8 mouse cellular contexts compared by ENCODE assay signal in the genomic region with DNA sequence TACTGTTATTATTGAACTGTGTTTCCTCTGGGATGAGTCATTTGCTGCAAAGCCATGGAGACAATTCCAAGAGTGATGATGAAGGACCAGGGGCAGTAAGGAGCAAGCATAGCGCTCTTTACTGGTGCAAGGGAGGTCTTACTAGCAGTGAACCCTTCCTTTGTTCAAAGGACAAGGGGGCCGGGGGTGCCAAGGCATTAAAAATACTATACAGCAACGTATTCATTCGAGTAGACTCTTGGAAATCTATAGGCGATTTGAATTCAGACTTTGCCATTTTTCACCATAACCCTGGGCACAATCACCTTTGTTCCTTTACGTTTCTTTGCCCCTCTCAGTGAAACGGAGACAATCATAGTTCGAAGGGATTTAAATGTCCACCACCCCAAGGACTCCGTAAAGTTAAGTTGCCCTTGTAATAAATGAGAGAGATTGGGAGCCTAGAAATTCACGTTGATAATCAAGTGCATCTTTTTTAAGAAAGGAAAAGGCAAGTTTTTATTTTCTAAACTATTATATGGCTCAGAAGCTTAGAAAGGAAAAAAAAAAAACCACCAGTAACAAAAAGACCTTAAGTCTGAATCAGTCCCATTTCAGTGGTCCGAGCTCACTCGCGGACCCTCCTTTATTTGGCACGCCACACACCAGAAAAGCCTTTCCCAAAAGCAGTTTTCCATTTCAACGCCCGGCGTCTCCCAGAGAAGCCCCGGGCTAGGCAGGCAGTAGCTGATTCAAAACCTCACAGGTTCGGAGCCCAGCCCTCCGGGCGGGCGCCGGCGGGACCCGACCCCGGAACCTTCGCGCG. TPM values are rescaled to one million over a fixed set of nuclear protein-coding genes. Genes with fewer than 3 reads are reported as not detected.
DNase-seq lines count a peak whose midpoint lies in the region; ATAC-seq and TF ChIP-seq lines count a peak whose summit lies in the region.

No protein-coding gene starts in this region.

- H3K27ac ChIP-seq in cerebellum, adult 2 months (ENCODE audit: insufficient read depth, low read length): no peak overlapping the region
- H3K27ac ChIP-seq in lung, postnatal 0 days (ENCODE audit: low read length): peak overlapping the region; percentile 91
- peak overlapping the region; percentile 83; the same call in 1 of the 2 replicates for H3K27ac ChIP-seq in heart, embryonic 12.5 days (ENCODE audit: poor library complexity, severe bottlenecking)
- peak overlapping the region; percentile 91 for H3K27ac ChIP-seq in limb, embryonic 15.5 days
- H3K27ac ChIP-seq in stomach, embryonic 14.5 days (ENCODE audit: low read length): peak overlapping the region; percentile 97

- WGBS in cerebellum, adult 2 months: 19% methylated on average over 29 of the region's 29 CpGs
- WGBS in lung, postnatal 0 days: 13% methylated on average over 29 of the region's 29 CpGs
- 12% methylated on average over 29 of the region's 29 CpGs for WGBS in heart, embryonic 12.5 days
- WGBS in limb, embryonic 15.5 days: 12% methylated on average over 29 of the region's 29 CpGs
- 14% methylated on average over 29 of the region's 29 CpGs for WGBS in stomach, embryonic 14.5 days

- H3K36me3 ChIP-seq in lung, postnatal 0 days (ENCODE audit: insufficient read depth, low read length): no peaks in the 10 kb centered on the region
- H3K36me3 ChIP-seq in heart, embryonic 12.5 days: peaks cover 4% of the 10 kb centered on the region; the same call in 1 of the 2 replicates
- H3K36me3 ChIP-seq in limb, embryonic 15.5 days: no peaks in the 10 kb centered on the region
- peaks cover under 1% of the 10 kb centered on the region; the same call in 1 of the 2 replicates for H3K36me3 ChIP-seq in stomach, embryonic 14.5 days (ENCODE audit: control insufficient read depth, insufficient read depth, low read length)

- DNase-seq in cerebellum, adult 2 months: peak; percentile 32 to 76
- DNase-seq in lung, postnatal 0 days (ENCODE audit: low spot score): peak; percentile 18
- no peak for DNase-seq in lung, postnatal 4 days
- no peak for DNase-seq in spleen, adult 12 weeks (ENCODE audit: low spot score)

- peak overlapping the region; percentile 92 for H3K9ac ChIP-seq in lung, postnatal 0 days (replicated peaks; ENCODE audit: low read depth)
- peak overlapping the region; percentile 95 for H3K9ac ChIP-seq in heart, embryonic 12.5 days
- peak overlapping the region; percentile 95 for H3K9ac ChIP-seq in limb, embryonic 15.5 days
- H3K9ac ChIP-seq in stomach, embryonic 14.5 days (replicated peaks; ENCODE audit: low read depth, low read length): peak overlapping the region; percentile 96

- no peak for TF ChIP-seq CTCF in cerebellum, adult 2 months (IDR thresholded peaks at IDR 0.05; ENCODE audit: borderline replicate concordance, insufficient read depth, low read depth, low read length)
- no peak for TF ChIP-seq CTCF in lung, postnatal 0 days (IDR thresholded peaks at IDR 0.05)

- no peak for TF ChIP-seq POLR2A in cerebellum, adult 2 months (IDR thresholded peaks at IDR 0.05; ENCODE audit: borderline replicate concordance, insufficient read depth, low read length)

- no peaks in the 10 kb centered on the region for H3K27me3 ChIP-seq in cerebellum, adult 2 months (ENCODE audit: control insufficient read depth, insufficient read depth, low read length)
- H3K27me3 ChIP-seq in lung, postnatal 0 days (replicated peaks; ENCODE audit: insufficient read depth, low read length): no peaks in the 10 kb centered on the region
- no peaks in the 10 kb centered on the region for H3K27me3 ChIP-seq in heart, embryonic 12.5 days (replicated peaks)
- no peaks in the 10 kb centered on the region for H3K27me3 ChIP-seq in limb, embryonic 15.5 days
- H3K27me3 ChIP-seq in stomach, embryonic 14.5 days (ENCODE audit: control insufficient read depth, insufficient read depth, low read length): no peaks in the 10 kb centered on the region

- H3K4me3 ChIP-seq in cerebellum, adult 2 months (replicated peaks; ENCODE audit: insufficient read depth, low read depth, low read length): peak overlapping the region; percentile 98
- peak overlapping the region; percentile 96 for H3K4me3 ChIP-seq in lung, postnatal 0 days (ENCODE audit: low read depth, low read length)
- peak overlapping the region; percentile 99 for H3K4me3 ChIP-seq in heart, embryonic 12.5 days
- H3K4me3 ChIP-seq in limb, embryonic 15.5 days: peak overlapping the region; percentile 97
- peak overlapping the region; percentile 96 for H3K4me3 ChIP-seq in stomach, embryonic 14.5 days (ENCODE audit: low read depth, low read length)

- TF ChIP-seq EP300 in lung, postnatal 0 days (IDR thresholded peaks at IDR 0.05): no peak

- peak overlapping the region; percentile 81 for H3K4me2 ChIP-seq in lung, postnatal 0 days (replicated peaks; ENCODE audit: low read depth, low read length)
- peak overlapping the region; percentile 93 for H3K4me2 ChIP-seq in heart, embryonic 12.5 days
- H3K4me2 ChIP-seq in limb, embryonic 15.5 days: peak overlapping the region; percentile 83
- peak overlapping the region; percentile 64 for H3K4me2 ChIP-seq in stomach, embryonic 14.5 days (replicated peaks; ENCODE audit: low read depth, low read length)

- H3K9me3 ChIP-seq in lung, postnatal 0 days (ENCODE audit: low read length): no peaks in the 10 kb centered on the region
- peaks cover 9% of the 10 kb centered on the region; the same call in 1 of the 2 replicates for H3K9me3 ChIP-seq in heart, embryonic 12.5 days (replicated peaks)
- no peaks in the 10 kb centered on the region for H3K9me3 ChIP-seq in limb, embryonic 15.5 days
- peaks cover 5% of the 10 kb centered on the region; the same call in 1 of the 2 replicates for H3K9me3 ChIP-seq in stomach, embryonic 14.5 days (ENCODE audit: control insufficient read depth, low read depth, low read length)

- ATAC-seq in cerebellum, adult (ENCODE audit: insufficient number of reproducible peaks, low FRiP score, low TSS enrichment): no peak; the same call in 1 of the 2 replicates
- ATAC-seq in lung, postnatal 0 days: no peak
- no peak for ATAC-seq in heart, embryonic 12.5 days (ENCODE audit: insufficient number of reproducible peaks, low FRiP score)
- no peak for ATAC-seq in limb, embryonic 15.5 days (ENCODE audit: insufficient number of reproducible peaks, low FRiP score, low TSS enrichment, low read depth)
- no peak for ATAC-seq in stomach, embryonic 14.5 days (ENCODE audit: insufficient number of reproducible peaks, insufficient read depth, low FRiP score, low read depth)

- no peaks in the 10 kb centered on the region for H3K4me1 ChIP-seq in cerebellum, adult 2 months (ENCODE audit: control insufficient read depth, insufficient read depth, low read length)
- no peaks in the 10 kb centered on the region for H3K4me1 ChIP-seq in lung, postnatal 0 days (ENCODE audit: insufficient read depth, low read depth, low read length)
- H3K4me1 ChIP-seq in heart, embryonic 12.5 days (replicated peaks): peaks cover 5% of the 10 kb centered on the region
- H3K4me1 ChIP-seq in limb, embryonic 15.5 days: peaks cover 2% of the 10 kb centered on the region; the same call in 1 of the 2 replicates
- H3K4me1 ChIP-seq in stomach, embryonic 14.5 days (ENCODE audit: control insufficient read depth, insufficient read depth, low read length): peaks cover 17% of the 10 kb centered on the region

RNA-seq across cellular contexts. Expression of a gene that starts 0.6 kb away (rescaled TPM):
- 118 and 121 TPM in 2 replicates for polyA plus RNA-seq in cerebellum, adult 2 months (2012; rRNA removed)
- polyA plus RNA-seq in lung, postnatal 0 days (2015; fragmentation: Nextera tagmentation; extraction: Ambion mirVana): 22.1 and 24.1 TPM in 2 replicates
- polyA plus RNA-seq in heart, embryonic 12.5 days (2016; fragmentation: Nextera tagmentation; extraction: Ambion mirVana): 21.9 and 22.3 TPM in 2 replicates
- polyA plus RNA-seq in limb, embryonic 15.5 days (2015; fragmentation: Nextera tagmentation; extraction: Ambion mirVana): 44.7 and 47.2 TPM in 2 replicates
- polyA plus RNA-seq in stomach, embryonic 14.5 days (2014; fragmentation: Nextera tagmentation; extraction: Ambion mirVana): 67.3 and 73.0 TPM in 2 replicates

Comparison
In these comparisons a context has a peak if more than half of its experiments do, and no peak if none do; other contexts are left out.
1. DNase-seq: peak in cerebellum, adult 2 months (2 of 2) and lung, postnatal 0 days (single experiment); none in lung, postnatal 4 days (0 of 2) and spleen, adult 12 weeks (single experiment).
2. Peak in every context shown above with its lines, with median percentiles within 50 percentile points of each other: H3K4me3 ChIP-seq, H3K4me2 ChIP-seq and H3K9ac ChIP-seq.